Comparison of ENCODE assay signal across 12 mouse cellular contexts in genomic region chr4:23513939-23514338, GRCm38 (mm10).
DNase-seq lines count a peak whose midpoint lies in the region; ATAC-seq and TF ChIP-seq lines count a peak whose summit lies in the region.
"Had no signal": no experiment of that assay in that cellular context is flagged by ENCODE, and none has a peak within 500 bp of the region (broad histone marks: within the 10 kb centered on the region; RNA-seq: fewer than 3 reads in every experiment).

No protein-coding gene starts in this region.

- no peak overlapping the region; the same call in 1 of the 2 replicates for H3K4me3 ChIP-seq in forebrain, embryonic 10.5 days
- no peak overlapping the region for H3K4me3 ChIP-seq in forebrain, embryonic 16.5 days (replicated peaks; ENCODE audit: low read length)
- no peak overlapping the region for H3K4me3 ChIP-seq in limb, embryonic 11.5 days (ENCODE audit: low read depth, low read length)
- no peak overlapping the region for H3K4me3 ChIP-seq in neural tube, embryonic 11.5 days (ENCODE audit: low read depth, low read length)
- H3K4me3 ChIP-seq in heart, adult 2 months, result no peak overlapping the region
- H3K4me3 ChIP-seq: heart, embryonic 13.5 days had no signal

- intact Hi-C loops in heart, adult 2 months (cut with DNase I), result no loop called here

- TF ChIP-seq CTCF in heart, adult 2 months (IDR thresholded peaks at IDR 0.05), result no peak

- peak overlapping the region; percentile 31; the same call in 1 of the 2 replicates for H3K9ac ChIP-seq in forebrain, embryonic 16.5 days (replicated peaks; ENCODE audit: low read depth, low read length)
- no peak overlapping the region for H3K9ac ChIP-seq in limb, embryonic 11.5 days (ENCODE audit: low read length)
- H3K9ac ChIP-seq in neural tube, embryonic 11.5 days (ENCODE audit: low read length), result no peak overlapping the region
- H3K9ac ChIP-seq in heart, adult 2 months (ENCODE audit: low read depth, low read length), result no peak overlapping the region
- H3K9ac ChIP-seq: heart, embryonic 13.5 days had no signal

- TF ChIP-seq POLR2A in heart, adult 2 months (IDR thresholded peaks at IDR 0.05; ENCODE audit: insufficient read depth, low read depth, low read length), result no peak

- peaks cover 30% of the 10 kb centered on the region for H3K4me1 ChIP-seq in forebrain, embryonic 10.5 days
- H3K4me1 ChIP-seq in forebrain, embryonic 16.5 days (replicated peaks; ENCODE audit: control insufficient read depth, insufficient read depth, low read length), result peaks cover 9% of the 10 kb centered on the region
- no peaks in the 10 kb centered on the region for H3K4me1 ChIP-seq in limb, embryonic 11.5 days (ENCODE audit: control insufficient read depth, insufficient read depth, low read length)
- H3K4me1 ChIP-seq in neural tube, embryonic 11.5 days (ENCODE audit: control insufficient read depth, insufficient read depth, low read length), result peaks cover 4% of the 10 kb centered on the region
- H3K4me1 ChIP-seq in heart, adult 2 months (ENCODE audit: control insufficient read depth, insufficient read depth, low read length), result no peaks in the 10 kb centered on the region
- H3K4me1 ChIP-seq: heart, embryonic 13.5 days had no signal

- peak; percentile 46 for DNase-seq in forebrain, embryonic 10.5 days (ENCODE audit: extremely low spot score, low spot score)
- peak; percentile 46 for DNase-seq in limb, embryonic 11.5 days (ENCODE audit: low spot score)
- peak; percentile 52 for DNase-seq in neural tube, embryonic 11.5 days (ENCODE audit: low spot score)
- no peak for DNase-seq in frontal cortex, postnatal 36 days (ENCODE audit: low spot score in 2 of 2)
- no peak for DNase-seq in heart, adult 2 months
- DNase-seq in heart, adult 8-10 months (ENCODE audit: low spot score), result no peak
- DNase-seq: adrenal gland, postnatal 14 days; lung, adult 2 months had no signal

- peaks cover under 1% of the 10 kb centered on the region for H3K36me3 ChIP-seq in forebrain, embryonic 10.5 days (replicated peaks)
- no peaks in the 10 kb centered on the region for H3K36me3 ChIP-seq in forebrain, embryonic 16.5 days (ENCODE audit: control insufficient read depth, insufficient read depth)
- H3K36me3 ChIP-seq in limb, embryonic 11.5 days (ENCODE audit: control insufficient read depth, insufficient read depth, low read length), result no peaks in the 10 kb centered on the region
- no peaks in the 10 kb centered on the region for H3K36me3 ChIP-seq in neural tube, embryonic 11.5 days (ENCODE audit: control insufficient read depth, insufficient read depth, low read length)
- H3K36me3 ChIP-seq in heart, adult 2 months (ENCODE audit: control insufficient read depth, insufficient read depth, low read length), result no peaks in the 10 kb centered on the region
- H3K36me3 ChIP-seq: heart, embryonic 13.5 days had no signal

- 21% methylated on average over 9 of the region's 9 CpGs for WGBS in forebrain, embryonic 10.5 days
- WGBS in forebrain, embryonic 16.5 days, result 3% methylated on average over 9 of the region's 9 CpGs
- WGBS in limb, embryonic 11.5 days, result 15% methylated on average over 9 of the region's 9 CpGs
- WGBS in neural tube, embryonic 11.5 days, result 23% methylated on average over 9 of the region's 9 CpGs
- WGBS in heart, adult 2 months, result 61% methylated on average over 9 of the region's 9 CpGs

- peak overlapping the region; percentile 39 for H3K4me2 ChIP-seq in forebrain, embryonic 16.5 days (ENCODE audit: low read length)
- no peak overlapping the region for H3K4me2 ChIP-seq in limb, embryonic 11.5 days (ENCODE audit: low read depth, severe bottlenecking)
- H3K4me2 ChIP-seq in neural tube, embryonic 11.5 days (ENCODE audit: low read depth), result no peak overlapping the region
- H3K4me2 ChIP-seq: heart, embryonic 13.5 days had no signal

- H3K9me3 ChIP-seq in forebrain, embryonic 10.5 days, result peaks cover 2% of the 10 kb centered on the region
- 0 out of 2 replicates have a peak, but pooled peaks cover 2% of the 10 kb centered on the region for H3K9me3 ChIP-seq in forebrain, embryonic 16.5 days (ENCODE audit: control insufficient read depth, low read length)
- H3K9me3 ChIP-seq in limb, embryonic 11.5 days (ENCODE audit: control insufficient read depth, low read length), result no peaks in the 10 kb centered on the region; the same call in 1 of the 2 replicates
- no peaks in the 10 kb centered on the region for H3K9me3 ChIP-seq in neural tube, embryonic 11.5 days (ENCODE audit: control insufficient read depth, low read length)

- no peaks in the 10 kb centered on the region for H3K79me2 ChIP-seq in heart, adult 2 months (replicated peaks; ENCODE audit: control insufficient read depth, insufficient read depth, low read length)

- peak overlapping the region; percentile 60; the same call in 1 of the 2 replicates for H3K27ac ChIP-seq in forebrain, embryonic 10.5 days
- no peak overlapping the region for H3K27ac ChIP-seq in forebrain, embryonic 16.5 days (ENCODE audit: low read length)
- no peak overlapping the region for H3K27ac ChIP-seq in limb, embryonic 11.5 days (replicated peaks; ENCODE audit: low read depth, low read length)
- H3K27ac ChIP-seq in neural tube, embryonic 11.5 days (ENCODE audit: low read depth, low read length), result no peak overlapping the region
- no peak overlapping the region for H3K27ac ChIP-seq in heart, adult 2 months
- H3K27ac ChIP-seq: heart, embryonic 13.5 days had no signal

- TF ChIP-seq EP300 in heart, adult 2 months (IDR thresholded peaks at IDR 0.05; ENCODE audit: insufficient read depth, low read depth, low read length), result no peak

- peak; percentile 66 for ATAC-seq in forebrain, embryonic 16.5 days
- no peak for ATAC-seq in limb, embryonic 11.5 days (ENCODE audit: insufficient number of reproducible peaks, low FRiP score, low TSS enrichment, low read depth)
- ATAC-seq in neural tube, embryonic 11.5 days (ENCODE audit: insufficient read depth, low FRiP score, low TSS enrichment), result peak; percentile 45; the same call in 1 of the 2 replicates
- ATAC-seq: Patski had no signal

- peaks cover 27% of the 10 kb centered on the region for H3K27me3 ChIP-seq in forebrain, embryonic 10.5 days (ENCODE audit: poor library complexity, severe bottlenecking)
- no peaks in the 10 kb centered on the region for H3K27me3 ChIP-seq in forebrain, embryonic 16.5 days (replicated peaks; ENCODE audit: control insufficient read depth, insufficient read depth, low read length)
- no peaks in the 10 kb centered on the region for H3K27me3 ChIP-seq in limb, embryonic 11.5 days (ENCODE audit: control insufficient read depth, insufficient read depth, low read length)
- no peaks in the 10 kb centered on the region for H3K27me3 ChIP-seq in neural tube, embryonic 11.5 days (ENCODE audit: control insufficient read depth, insufficient read depth, low read length)
- no peaks in the 10 kb centered on the region for H3K27me3 ChIP-seq in heart, adult 2 months (ENCODE audit: control insufficient read depth, insufficient read depth, low read length)
- H3K27me3 ChIP-seq: CH12.LX; heart, embryonic 13.5 days; Patski had no signal

Comparison
In these comparisons a context has a peak if more than half of its experiments do, and no peak if none do; other contexts are left out.
1. DNase-seq: peak in forebrain, embryonic 10.5 days (single experiment), limb, embryonic 11.5 days (single experiment) and neural tube, embryonic 11.5 days (single experiment); none in frontal cortex, postnatal 36 days (0 of 2), heart, adult 2 months (0 of 2) and heart, adult 8-10 months (single experiment).